Mouse (Mus musculus): Measurements from ENCODE around the gene Cd93. TPM values are rescaled to one million over a fixed set of nuclear protein-coding genes. Genes with fewer than 3 reads are reported as not detected.

Gene Cd93
- 7.0 and 7.4 TPM in 2 replicates for polyA plus RNA-seq (2016; fragmentation: Nextera tagmentation; extraction: Ambion mirVana)

GRCm38 (mm10) chr2:148443249-148443958 is at the start of gene Cd93:
Gene Cd93, minus strand, starts transcription at chr2:148443563.
- Histone ChIP-seq H3K9ac (no peak within 1 kb of the TSS), H3K4me2 (replicated peaks) (no peak within 1 kb of the TSS), H3K9me3 (replicated peaks) (no peaks in the 10 kb centered on the region), H3K27ac (no peak within 1 kb of the TSS; the same call in 1 of the 2 replicates), H3K4me1 (0 out of 2 replicates have a peak, but pooled peaks cover 3% of the 10 kb centered on the region), H3K27me3 (no peaks in the 10 kb centered on the region), H3K4me3 (no peak within 1 kb of the TSS), H3K36me3 (no peaks in the 10 kb centered on the region)
- no peak for ATAC-seq (ENCODE audit: low FRiP score)
- WGBS, result 56% methylated on average over 13 of the region's 13 CpGs

GRCm38 (mm10) chr2:148492108-148492507 is 48.7 kb upstream of the Cd93 start:
- H3K4me2 ChIP-seq (replicated peaks), result no peak overlapping the region
- H3K36me3 ChIP-seq, result no peaks in the 10 kb centered on the region
- no peak for ATAC-seq (ENCODE audit: low FRiP score)
- H3K9me3 ChIP-seq (replicated peaks), result no peaks in the 10 kb centered on the region
- H3K9ac ChIP-seq, result no peak overlapping the region
- H3K4me3 ChIP-seq, result no peak overlapping the region
- no peaks in the 10 kb centered on the region for H3K4me1 ChIP-seq
- H3K27ac ChIP-seq, result no peak overlapping the region
- 79% methylated on average over 4 of the region's 4 CpGs for WGBS
- no peaks in the 10 kb centered on the region for H3K27me3 ChIP-seq

DNA sequence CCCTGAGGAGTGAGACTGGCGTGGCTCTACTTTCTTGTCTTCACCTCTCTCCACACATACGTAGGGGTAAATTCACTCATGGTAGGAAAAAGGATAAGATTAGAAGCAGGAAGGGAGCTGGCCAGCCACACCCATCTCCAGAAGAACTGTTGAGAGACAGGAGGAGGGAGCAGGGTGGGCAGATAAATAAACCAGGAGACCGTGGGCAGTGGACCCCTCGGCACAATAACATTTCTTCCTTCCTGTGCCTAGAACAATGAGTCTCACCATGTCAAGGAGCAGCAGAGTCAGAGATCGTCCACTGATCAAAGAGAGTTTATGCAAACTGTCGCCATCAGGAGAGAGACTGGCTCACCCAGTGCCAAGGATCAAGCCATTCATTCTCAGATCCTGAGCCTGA is 46.8 kb upstream of the Cd93 start:
- Histone ChIP-seq H3K9ac (no peak overlapping the region), H3K36me3 (no peaks in the 10 kb centered on the region), H3K4me1 (no peaks in the 10 kb centered on the region), H3K4me2 (replicated peaks) (no peak overlapping the region), H3K27ac (no peak overlapping the region), H3K27me3 (no peaks in the 10 kb centered on the region), H3K9me3 (replicated peaks) (no peaks in the 10 kb centered on the region), H3K4me3 (no peak overlapping the region)
- 56% methylated on average over 6 of the region's 6 CpGs for WGBS
- no peak for ATAC-seq (ENCODE audit: low FRiP score)

DNA sequence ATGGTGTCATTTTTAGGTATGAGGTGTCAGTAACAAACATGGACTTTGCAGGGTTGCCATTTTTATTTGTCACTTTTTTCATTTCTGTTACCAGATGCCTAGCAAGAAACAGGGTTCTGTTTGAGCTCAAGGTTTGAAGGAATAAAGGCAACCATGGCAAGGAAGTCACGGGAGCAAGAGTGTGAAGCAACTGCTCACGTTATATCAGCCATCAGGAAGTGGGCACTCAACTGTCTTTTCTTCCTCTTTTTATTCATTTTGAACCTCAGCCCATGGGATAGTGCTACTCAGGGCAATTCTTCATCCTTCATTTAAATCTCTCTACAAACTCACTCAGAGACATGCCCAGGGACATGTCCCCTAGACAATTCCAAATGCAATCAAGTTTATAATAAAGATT is 45.5 kb upstream of the Cd93 start:
- Histone ChIP-seq H3K27me3 (no peaks in the 10 kb centered on the region), H3K9ac (no peak overlapping the region), H3K9me3 (replicated peaks) (no peaks in the 10 kb centered on the region), H3K4me3 (no peak overlapping the region), H3K36me3 (no peaks in the 10 kb centered on the region), H3K4me2 (replicated peaks) (no peak overlapping the region), H3K4me1 (no peaks in the 10 kb centered on the region), H3K27ac (no peak overlapping the region)
- WGBS, result 92% methylated on average over 2 of the region's 2 CpGs
- no peak for ATAC-seq (ENCODE audit: low FRiP score)

- no peaks in the 10 kb centered on the region for H3K4me1 ChIP-seq
- no peak overlapping the region for H3K4me3 ChIP-seq
- no peaks in the 10 kb centered on the region for H3K27me3 ChIP-seq
- H3K9me3 ChIP-seq (replicated peaks), result no peaks in the 10 kb centered on the region
- H3K9ac ChIP-seq, result no peak overlapping the region
- 92% methylated on average over 4 of the region's 4 CpGs for WGBS
- H3K27ac ChIP-seq, result no peak overlapping the region
- no peak for ATAC-seq (ENCODE audit: low FRiP score)
- no peaks in the 10 kb centered on the region for H3K36me3 ChIP-seq
- H3K4me2 ChIP-seq (replicated peaks), result no peak overlapping the region
These were observed 42.2 kb upstream of the Cd93 start for GRCm38 (mm10) chr2:148485576-148485975.

DNA sequence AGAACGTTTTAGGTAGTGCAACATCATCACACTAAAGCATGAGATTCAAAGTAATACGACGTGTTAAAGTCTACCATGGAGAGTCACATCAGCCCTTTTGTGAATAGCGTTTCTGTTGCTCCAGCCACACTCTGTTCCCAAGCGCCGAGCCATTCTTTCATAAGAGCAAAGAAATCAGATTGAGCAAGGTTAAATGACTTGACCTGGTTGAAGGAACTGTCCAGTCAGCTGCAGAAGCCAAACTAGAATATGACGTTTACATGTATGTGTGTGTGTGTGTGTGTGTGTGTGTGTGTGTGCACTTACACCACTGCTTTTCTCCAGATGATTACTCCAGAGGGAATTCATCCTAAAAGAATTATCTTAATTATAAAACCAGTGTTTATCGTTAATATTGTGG is 37.0 kb upstream of the Cd93 start:
- Histone ChIP-seq H3K4me3 (no peak overlapping the region), H3K9ac (no peak overlapping the region), H3K27me3 (no peaks in the 10 kb centered on the region), H3K4me2 (replicated peaks) (no peak overlapping the region), H3K9me3 (replicated peaks) (no peaks in the 10 kb centered on the region), H3K27ac (no peak overlapping the region), H3K36me3 (no peaks in the 10 kb centered on the region), H3K4me1 (0 out of 2 replicates have a peak, but pooled peaks cover 2% of the 10 kb centered on the region)
- 81% methylated on average over 8 of the region's 8 CpGs for WGBS
- no peak for ATAC-seq (ENCODE audit: low FRiP score)

DNA sequence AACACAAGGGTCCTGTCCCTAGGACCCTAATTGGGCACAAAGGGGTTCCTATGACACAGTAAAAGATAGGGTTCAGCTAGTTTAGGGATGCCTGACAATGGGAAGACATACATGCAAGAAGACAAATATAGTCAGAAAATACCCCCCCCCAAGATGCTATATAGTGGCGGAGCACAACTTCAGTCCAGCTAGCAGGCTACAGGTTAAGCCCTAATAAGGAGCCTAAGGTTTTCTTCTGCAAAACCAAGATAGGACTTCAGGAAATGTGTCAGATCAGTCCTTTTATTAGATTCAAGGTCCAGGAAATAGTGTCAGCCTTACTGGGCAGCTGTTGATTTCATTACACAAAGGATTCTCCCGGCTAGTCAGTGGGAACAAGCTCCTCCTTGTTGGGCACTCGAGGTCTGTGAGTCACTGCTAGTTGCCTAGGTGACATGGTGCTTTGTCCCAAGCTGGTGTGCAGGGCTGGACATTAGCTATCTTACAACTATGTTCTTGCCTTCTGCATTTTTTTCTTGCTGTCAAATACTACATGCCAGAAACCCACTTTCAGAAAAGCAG is 34.9 kb upstream of the Cd93 start:
- no peak overlapping the region for H3K4me3 ChIP-seq
- H3K27ac ChIP-seq, result no peak overlapping the region; the same call in 1 of the 2 replicates
- H3K4me1 ChIP-seq, result 0 out of 2 replicates have a peak, but pooled peaks cover 2% of the 10 kb centered on the region
- ATAC-seq (ENCODE audit: low FRiP score), result peak; percentile 86
- no peaks in the 10 kb centered on the region for H3K27me3 ChIP-seq
- no peaks in the 10 kb centered on the region for H3K36me3 ChIP-seq
- no peak overlapping the region for H3K9ac ChIP-seq
- H3K4me2 ChIP-seq (replicated peaks), result no peak overlapping the region
- H3K9me3 ChIP-seq (replicated peaks), result no peaks in the 10 kb centered on the region
- WGBS, result 29% methylated on average over 3 of the region's 3 CpGs

- no peak for ATAC-seq (ENCODE audit: low FRiP score)
- H3K27ac ChIP-seq, result no peak overlapping the region
- H3K27me3 ChIP-seq, result no peaks in the 10 kb centered on the region
- 68% methylated on average over 2 of the region's 2 CpGs for WGBS
- no peak overlapping the region for H3K4me3 ChIP-seq
- no peaks in the 10 kb centered on the region for H3K36me3 ChIP-seq
- 0 out of 2 replicates have a peak, but pooled peaks cover 2% of the 10 kb centered on the region for H3K4me1 ChIP-seq
- H3K9me3 ChIP-seq (replicated peaks), result no peaks in the 10 kb centered on the region
- H3K9ac ChIP-seq, result no peak overlapping the region
- no peak overlapping the region for H3K4me2 ChIP-seq (replicated peaks)
These were observed 34.0 kb upstream of the Cd93 start for GRCm38 (mm10) chr2:148477346-148477745.

GRCm38 (mm10) chr2:148476576-148476975 is 33.2 kb upstream of the Cd93 start:
- no peak for ATAC-seq (ENCODE audit: low FRiP score)
- H3K9me3 ChIP-seq (replicated peaks), result no peaks in the 10 kb centered on the region
- H3K4me1 ChIP-seq, result 0 out of 2 replicates have a peak, but pooled peaks cover 2% of the 10 kb centered on the region
- no peak overlapping the region for H3K4me3 ChIP-seq
- no peak overlapping the region for H3K4me2 ChIP-seq (replicated peaks)
- H3K36me3 ChIP-seq, result no peaks in the 10 kb centered on the region
- WGBS, result 60% methylated on average over 4 of the region's 4 CpGs
- H3K27ac ChIP-seq, result no peak overlapping the region
- no peaks in the 10 kb centered on the region for H3K27me3 ChIP-seq
- H3K9ac ChIP-seq, result no peak overlapping the region

DNA sequence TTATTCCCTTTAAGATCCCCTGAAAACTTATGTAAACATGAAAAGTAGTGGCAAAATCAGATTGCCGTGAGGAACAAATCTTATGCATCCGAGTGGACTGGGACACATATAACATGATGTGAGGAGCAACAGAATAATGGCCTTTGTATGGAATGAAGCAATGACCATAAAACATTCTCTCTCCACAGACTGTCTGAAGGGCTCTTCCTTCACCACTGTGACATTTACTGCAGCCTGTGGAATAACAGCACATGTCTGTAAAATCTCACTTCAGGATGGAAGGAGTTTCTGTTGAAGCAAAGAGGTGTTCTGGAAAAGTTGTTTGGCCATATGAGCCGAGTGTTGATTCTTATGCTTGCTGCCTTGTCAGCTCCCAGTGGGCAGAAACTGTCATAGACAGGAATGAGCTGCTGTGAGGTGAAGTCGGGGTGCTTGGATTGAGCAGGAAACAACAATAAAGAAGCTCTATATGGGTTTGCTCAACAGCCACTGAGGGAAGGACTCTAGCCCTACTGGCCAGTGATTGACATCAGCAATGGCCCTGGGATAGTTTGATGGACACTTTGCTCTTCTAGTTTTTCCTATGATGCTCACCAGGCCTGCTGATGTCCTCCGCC is 32.6 kb upstream of the Cd93 start:
- H3K4me3 ChIP-seq, result no peak overlapping the region
- no peak overlapping the region for H3K4me2 ChIP-seq (replicated peaks)
- 80% methylated on average over 5 of the region's 5 CpGs for WGBS
- no peaks in the 10 kb centered on the region for H3K36me3 ChIP-seq
- no peak overlapping the region for H3K27ac ChIP-seq
- H3K9me3 ChIP-seq (replicated peaks), result no peaks in the 10 kb centered on the region
- 0 out of 2 replicates have a peak, but pooled peaks cover 2% of the 10 kb centered on the region for H3K4me1 ChIP-seq
- H3K9ac ChIP-seq, result no peak overlapping the region
- no peaks in the 10 kb centered on the region for H3K27me3 ChIP-seq
- no peak for ATAC-seq (ENCODE audit: low FRiP score)

- H3K9ac ChIP-seq, result no peak overlapping the region
- H3K27ac ChIP-seq, result no peak overlapping the region
- H3K4me1 ChIP-seq, result no peaks in the 10 kb centered on the region
- no peak overlapping the region for H3K4me3 ChIP-seq
- ATAC-seq (ENCODE audit: low FRiP score), result no peak
- H3K9me3 ChIP-seq (replicated peaks), result no peaks in the 10 kb centered on the region
- no peak overlapping the region for H3K4me2 ChIP-seq (replicated peaks)
- no peaks in the 10 kb centered on the region for H3K27me3 ChIP-seq
- WGBS, result 34% methylated on average over 6 of the region's 7 CpGs
- no peaks in the 10 kb centered on the region for H3K36me3 ChIP-seq
These were observed 26.2 kb upstream of the Cd93 start for GRCm38 (mm10) chr2:148469341-148470238.

DNA sequence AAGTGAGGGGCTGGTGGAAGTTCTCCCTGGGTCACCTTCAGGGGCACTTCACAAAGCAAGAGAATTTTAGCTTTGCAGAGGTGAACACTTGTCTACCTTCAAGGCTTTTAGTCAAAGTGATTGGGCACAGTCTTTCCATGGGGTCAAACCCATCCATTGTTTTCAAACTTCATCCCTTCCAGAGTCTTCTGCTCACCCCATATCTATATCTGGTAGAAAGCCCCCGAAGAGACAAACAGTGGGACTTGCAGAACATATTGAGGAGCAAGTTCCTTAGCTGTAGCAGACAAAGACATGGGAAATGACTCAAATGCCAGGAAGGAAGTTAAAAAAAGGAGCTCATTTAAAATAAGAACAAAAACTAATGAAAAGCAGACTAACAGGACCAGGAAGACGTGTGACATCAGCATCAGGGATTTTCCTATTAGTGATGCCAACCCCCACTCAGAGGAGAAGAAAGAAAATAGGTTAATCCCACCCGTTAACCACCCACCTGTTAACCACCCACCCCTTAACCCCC is 24.6 kb upstream of the Cd93 start:
- no peak overlapping the region for H3K4me2 ChIP-seq (replicated peaks)
- no peaks in the 10 kb centered on the region for H3K4me1 ChIP-seq
- H3K27ac ChIP-seq, result no peak overlapping the region
- ATAC-seq (ENCODE audit: low FRiP score), result no peak
- H3K36me3 ChIP-seq, result no peaks in the 10 kb centered on the region
- no peaks in the 10 kb centered on the region for H3K27me3 ChIP-seq
- no peak overlapping the region for H3K4me3 ChIP-seq
- no peak overlapping the region for H3K9ac ChIP-seq
- H3K9me3 ChIP-seq (replicated peaks), result no peaks in the 10 kb centered on the region
- WGBS, result 77% methylated on average over 3 of the region's 3 CpGs

All from hindbrain, embryonic 12.5 days (tissue).